Mouse (Mus musculus): ENCODE results near the gene Cd70.
"Not testable (repeated sequence)": the region's sequence is repeated elsewhere in the genome, so short reads cannot be mapped to it uniquely, and the experiment has no call there.

The Cd70 gene

DNA sequence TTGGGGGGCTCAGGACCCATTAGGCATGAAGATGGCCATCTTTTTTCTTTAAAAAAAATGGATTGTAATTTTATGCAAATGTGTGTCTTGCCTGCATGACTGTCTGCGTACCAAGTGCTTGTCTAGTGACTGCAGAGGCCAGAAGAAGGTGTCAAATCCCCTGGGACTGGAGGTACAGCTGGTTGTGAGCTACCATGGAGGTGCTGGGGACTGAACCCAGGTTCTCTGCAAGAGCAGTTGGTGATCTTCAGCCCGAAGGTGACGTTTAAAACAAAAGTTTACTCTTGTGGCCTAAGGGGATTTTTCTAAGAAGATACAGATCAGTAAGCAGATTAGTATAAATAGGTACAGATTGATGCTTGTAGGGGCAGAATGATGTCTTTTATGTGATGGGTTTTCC lies 13.9 kb downstream of the Cd70 start:
- no peak for DNase-seq (ENCODE audit: low read depth, low spot score)

DNA sequence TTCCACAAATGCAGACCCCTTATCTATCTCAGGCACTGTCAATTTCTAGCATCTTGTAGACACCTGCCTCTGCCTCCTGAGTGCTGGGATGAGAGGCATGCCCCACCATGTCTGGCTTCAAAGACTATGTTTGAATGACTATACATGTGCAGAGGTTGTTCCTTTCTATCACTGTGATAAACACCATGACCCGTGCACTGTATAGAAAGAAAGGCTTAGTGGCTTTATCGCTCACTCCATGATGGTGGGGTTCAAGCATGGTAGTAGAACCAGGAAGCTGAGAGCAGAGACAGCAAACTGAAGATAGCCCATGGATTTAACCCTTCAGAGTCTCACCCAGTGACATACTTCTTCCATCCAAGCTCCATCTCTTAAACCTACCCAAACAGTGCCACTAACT lies 14.9 kb downstream of the Cd70 start:
- no peak for DNase-seq (ENCODE audit: low read depth, low spot score)

DNA sequence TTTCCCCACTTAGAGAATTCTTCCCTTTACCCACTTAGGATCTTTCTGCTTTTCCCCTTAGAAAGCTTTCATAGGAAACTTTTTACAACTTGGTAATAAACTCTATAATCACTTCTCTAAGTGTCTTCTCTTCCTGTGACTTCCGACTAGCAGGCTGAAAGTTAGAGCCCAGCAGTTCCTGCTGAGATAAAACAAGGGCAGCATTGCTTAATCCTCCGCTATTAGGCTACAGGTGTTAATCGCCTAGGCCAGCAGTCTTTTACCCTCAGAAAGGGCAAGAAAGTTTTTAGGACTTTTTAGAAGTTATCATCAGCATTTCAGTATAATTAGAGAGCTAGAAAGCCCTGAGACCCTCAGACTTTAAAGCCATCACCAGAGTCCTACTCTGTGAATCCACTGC lies 15.6 kb downstream of the Cd70 start:
- DNase-seq (ENCODE audit: low read depth, low spot score): not testable (repeated sequence)

DNA sequence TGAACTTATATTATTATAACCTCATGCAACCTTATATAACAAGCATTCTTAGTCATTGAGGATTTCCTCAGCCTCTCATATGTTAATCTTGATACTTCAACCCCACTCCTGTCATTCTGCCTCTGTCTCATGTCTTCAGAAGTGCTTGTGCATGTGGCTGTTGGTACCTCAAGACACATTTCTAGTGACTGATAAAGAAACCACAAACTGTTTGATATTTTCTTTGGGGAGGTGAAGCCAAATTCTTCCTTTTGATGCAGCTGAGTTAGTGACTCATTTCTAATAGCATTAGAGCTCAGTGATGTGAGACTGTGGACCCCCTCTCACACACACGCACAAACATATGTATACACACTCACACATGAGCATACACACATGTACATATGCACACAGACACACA lies 17.8 kb downstream of the Cd70 start:
- no peak for DNase-seq (ENCODE audit: low read depth, low spot score)

DNA sequence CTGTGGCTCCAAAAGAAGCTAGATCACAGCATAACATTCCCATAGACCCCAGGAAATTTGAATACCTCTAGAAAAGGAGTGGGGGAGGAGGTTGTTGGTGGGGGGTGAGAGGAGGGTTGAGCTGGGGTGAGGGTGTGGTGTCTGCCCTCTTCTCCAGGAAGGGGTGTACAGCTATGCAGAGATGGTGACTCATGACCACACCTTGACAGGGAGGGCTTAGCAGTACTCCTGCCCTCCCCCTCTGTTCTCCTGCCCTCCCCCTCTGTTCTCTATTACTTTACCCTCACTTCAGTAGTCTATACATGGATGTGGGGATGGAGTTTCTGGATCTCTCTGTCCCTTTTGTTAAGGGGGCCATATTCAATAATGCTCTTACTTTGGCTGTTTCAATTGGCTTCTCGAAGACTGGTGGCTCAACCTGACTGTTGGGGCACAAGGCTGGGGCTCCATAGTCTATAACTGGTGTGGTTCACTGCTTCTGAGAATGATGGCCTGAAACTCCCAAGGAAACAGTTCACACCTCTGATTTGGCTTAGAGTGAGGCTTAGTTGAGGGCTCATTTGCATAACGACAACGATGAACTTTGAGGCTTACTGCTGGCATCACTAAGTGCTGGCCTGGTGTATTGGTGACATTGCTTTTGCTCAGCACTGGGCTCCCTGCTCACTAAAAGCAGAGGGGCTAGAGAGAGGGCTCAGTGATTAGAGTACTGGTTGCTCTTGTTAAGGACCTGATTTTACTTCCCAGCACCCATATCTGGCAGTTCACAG lies 23.5 kb downstream of the Cd70 start:
- DNase-seq (ENCODE audit: low read depth, low spot score): no peak

DNA sequence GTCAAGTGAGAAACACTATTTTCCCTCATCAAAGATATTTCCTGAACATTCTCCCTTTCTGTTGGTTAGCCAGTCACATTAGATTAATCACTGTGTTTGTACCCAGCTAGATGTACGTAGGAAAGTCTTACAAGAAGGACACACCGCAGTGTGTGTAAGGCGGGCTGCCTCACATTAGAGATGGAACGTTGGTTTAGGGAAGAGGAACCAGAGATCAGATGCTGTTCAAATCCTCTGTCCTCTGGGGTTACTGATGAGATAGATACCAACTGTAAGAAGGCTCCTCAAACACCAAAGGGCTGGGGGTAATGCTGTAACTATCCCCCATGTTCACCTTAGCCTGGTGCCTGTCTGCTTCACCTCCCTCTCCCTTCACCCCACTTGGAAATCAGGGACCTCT lies 24.8 kb downstream of the Cd70 start:
- DNase-seq (ENCODE audit: low read depth, low spot score): no peak

DNA sequence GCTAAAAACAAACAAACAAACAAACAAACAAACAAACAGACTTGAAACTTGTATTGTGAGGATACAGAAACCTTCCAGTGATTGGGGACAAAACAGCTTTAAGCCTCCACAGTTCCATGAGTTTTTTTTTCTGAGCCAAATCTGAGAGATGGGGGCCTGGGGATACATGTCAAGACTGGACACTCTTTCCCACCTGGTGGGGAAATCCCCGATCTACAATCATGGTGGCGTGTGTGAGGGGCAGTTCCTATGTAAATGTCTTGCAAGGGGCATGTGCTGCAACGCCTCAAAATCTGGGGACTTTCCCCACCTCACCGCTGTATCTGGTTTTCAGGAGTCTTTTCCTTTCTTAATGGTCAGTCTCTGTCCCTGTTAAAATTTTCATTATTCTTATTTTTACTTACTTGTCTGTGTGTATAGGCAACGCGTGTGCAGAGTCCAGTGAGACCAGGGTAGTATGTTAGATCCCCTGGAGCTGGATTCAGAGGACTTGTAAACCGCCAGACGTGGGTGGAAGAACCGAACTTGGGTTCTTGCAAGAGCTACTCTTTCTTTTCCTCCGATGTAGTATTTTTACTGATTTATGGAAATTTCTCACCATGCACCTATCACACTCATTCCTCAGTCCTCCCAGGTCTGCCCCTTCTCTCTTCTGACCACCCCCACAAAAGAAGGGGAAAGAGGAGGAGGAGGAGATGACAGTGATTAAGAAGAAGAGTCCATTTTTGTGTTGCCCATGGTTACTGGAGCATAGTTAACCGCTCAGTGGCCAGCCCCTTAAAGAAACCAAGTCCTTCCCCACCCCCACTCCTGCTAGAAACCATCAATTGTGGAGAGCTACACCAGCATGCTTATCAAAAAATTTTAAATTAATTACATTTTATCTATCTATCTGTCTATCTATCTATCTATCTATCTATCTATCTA lies 26.1 kb downstream of the Cd70 start:
- no peak for DNase-seq (ENCODE audit: low read depth, low spot score)

DNA sequence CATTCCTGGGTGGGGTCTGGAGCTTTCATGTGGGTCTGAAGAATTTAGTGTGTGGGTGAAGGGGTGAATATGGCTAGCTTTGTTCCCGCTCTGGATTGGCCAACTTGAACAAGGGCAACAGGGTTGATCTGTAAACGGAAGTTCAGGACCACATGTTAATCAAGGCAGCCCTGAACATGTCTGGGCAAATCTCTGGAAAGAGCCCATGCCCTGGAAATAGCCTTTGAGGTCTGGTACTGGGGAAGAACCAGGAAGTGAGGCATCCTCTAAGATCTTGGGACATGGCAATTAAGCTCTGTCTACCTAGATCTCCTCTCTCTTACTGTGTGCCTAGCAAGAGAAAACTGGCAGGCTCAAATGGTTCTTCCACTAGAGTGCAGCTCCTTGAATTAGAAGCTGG lies 27.7 kb downstream of the Cd70 start:
- peak; percentile 82 for DNase-seq (ENCODE audit: low read depth, low spot score)

DNA sequence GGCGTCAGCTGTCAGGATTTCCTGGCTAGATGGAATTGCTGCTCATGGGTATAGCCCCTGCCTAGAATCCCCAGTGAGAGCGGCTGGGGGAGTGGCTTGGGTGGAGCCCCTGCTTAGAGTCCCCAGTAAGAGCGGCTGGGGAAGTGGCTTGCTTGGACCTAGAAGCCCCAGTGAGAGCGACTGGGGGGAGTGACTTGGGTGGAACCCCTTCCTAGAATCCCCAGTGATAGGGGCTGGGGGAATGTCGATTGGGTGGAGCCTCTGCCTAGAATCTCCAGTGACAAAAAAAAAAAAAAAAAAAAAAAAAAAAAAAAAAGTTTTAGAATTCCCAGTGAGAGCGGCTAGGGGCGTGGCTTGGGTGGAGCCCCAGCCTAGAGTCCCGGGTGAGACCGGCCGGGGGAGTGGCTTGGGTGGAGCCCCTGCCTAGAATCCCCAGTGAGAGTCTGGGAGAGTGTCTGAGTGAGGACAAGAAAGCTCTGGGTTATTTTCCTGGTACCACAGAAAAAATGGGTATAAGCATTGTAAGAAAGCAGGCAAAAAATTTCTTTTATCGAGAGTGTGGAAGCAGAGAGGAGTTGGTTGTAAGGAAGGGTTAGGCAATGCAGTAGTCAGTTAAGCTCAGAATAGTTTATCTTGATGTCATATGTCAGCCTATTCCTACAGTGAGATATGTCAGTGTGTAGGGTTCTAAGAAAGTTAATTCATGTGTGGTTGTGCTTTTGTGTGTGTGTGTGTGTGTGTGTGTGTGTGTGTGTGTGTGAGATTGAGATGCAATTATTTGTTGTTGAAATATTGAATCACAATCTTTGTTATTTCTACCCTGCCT lies 30.8 kb downstream of the Cd70 start:
- peak; percentile 94 for DNase-seq (ENCODE audit: low read depth, low spot score)

DNA sequence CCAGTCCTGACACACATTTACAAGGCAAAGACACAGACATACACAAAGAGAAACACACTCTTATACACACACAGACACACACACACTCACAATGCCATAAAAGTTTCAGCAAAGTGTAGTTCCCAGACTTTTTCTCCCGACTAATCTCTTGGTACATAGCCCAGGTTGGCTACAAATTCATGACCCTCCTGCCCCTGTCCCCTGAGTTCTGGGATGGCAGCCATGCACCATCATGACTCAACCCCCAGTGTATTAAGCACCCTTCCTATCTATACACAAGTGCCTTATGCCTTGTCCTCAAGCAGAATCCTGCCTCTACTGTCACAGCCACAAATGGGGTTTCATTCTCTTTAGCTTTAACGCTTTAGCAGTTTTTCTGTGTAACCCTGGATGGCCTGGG lies 32.8 kb downstream of the Cd70 start:
- no peak for DNase-seq (ENCODE audit: low read depth, low spot score)

DNA sequence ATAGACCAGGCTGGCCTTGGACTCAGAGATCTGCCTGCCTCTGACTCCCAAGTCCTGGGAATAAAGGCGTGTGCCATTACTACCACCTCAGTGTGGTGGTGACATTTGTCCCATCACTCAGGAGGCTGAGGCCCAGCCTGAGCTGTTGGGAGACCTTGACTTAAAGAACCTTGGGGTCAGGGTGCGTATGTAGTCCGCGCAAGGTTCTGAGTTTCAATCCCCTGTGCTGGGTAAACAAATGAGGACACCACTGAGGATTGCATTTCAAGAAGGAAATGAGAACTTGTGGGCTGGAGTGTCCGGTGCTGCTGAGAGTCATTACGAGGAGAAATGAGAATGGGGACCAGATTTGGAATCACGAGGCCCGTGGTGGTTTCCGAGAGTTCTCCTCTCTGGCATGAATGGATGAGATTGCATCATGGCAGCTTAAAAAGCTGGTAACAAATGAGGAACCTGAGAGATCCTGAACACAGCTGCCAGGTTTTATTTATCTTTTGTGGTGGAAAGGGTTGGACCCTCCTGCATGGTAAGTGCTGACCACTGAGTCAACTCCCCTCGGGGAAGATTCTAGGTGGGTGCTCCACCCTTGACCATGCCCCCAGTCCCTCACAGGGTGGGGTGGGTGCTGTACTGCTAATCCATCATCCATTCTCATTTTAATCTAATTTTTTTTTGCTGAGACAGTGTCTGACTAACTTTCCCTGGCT lies 36.7 kb downstream of the Cd70 start:
- no peak for DNase-seq (ENCODE audit: low read depth, low spot score)

DNA sequence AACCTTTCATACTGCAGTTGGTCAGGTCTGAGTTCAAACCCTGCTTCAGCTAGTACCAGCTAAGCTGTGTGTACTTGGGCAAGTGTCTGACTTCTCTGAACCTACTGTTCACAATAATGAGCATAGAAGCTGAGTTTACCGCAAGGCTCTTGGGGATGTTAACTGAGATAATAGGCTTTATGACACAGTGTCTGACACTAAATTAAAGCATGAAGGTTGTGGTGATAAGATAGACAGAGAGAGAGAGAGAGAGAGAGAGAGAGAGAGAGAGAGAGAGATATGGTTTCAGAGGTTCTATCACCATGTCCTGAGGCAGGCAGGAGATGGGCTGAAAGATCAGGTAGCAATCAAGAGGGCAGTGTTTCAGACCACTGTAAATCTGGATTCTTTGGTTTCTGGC lies 39.6 kb downstream of the Cd70 start:
- no peak for DNase-seq (ENCODE audit: low read depth, low spot score)

DNA sequence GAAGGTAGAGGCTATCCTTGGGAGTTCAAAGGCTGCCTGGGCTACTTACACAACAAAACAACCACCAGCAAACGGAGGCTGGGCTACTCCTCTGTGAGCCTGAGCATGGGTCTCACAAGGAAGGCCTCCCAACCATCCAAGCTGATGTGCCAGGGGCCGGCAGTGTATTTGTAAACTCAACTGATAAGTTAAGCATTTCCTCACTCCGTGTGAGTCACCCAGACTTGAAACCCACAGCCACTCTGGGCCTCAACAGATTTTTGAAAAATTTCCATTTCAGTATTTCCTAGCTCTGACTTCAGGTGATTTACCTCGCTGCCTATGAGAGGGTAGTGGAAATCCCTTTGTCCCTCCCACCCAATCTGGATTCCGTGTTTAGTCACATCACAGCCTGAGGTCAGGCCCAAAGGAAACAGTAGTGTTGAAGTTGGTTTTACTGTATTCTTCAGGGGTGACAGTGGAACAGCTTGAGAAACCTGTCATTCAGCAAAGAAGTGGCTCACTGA lies 40.9 kb downstream of the Cd70 start:
- DNase-seq (ENCODE audit: low read depth, low spot score): no peak

DNA sequence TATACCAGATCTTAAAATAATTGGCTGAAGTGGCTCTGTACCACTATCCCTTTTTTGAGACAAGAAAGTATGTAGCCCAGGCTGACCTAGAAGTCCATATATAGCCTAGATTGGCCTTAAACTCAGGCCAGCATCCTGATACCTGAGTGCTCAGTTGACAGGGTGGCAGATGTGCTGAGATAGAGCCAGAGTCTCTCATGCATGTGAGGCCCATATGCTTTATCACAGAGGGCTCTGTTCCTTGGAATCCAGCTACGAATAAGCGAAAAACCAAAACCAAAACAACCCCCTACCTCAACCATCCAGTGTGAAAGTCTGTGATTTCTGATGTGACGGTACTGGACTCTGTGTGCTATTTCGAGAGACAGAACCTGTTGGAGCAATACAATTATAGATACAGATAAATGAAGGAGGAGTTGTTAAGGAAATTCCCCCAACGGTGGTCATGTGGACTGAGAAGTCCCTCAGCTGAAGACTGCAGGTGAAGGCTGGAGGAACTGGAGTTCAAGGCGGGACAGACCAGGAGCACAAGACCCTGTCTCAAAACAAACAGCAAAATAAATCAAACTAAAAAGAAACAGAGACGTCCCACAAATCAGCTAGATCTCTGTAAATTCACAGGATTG lies 41.4 kb downstream of the Cd70 start:
- DNase-seq (ENCODE audit: low read depth, low spot score): no peak

DNA sequence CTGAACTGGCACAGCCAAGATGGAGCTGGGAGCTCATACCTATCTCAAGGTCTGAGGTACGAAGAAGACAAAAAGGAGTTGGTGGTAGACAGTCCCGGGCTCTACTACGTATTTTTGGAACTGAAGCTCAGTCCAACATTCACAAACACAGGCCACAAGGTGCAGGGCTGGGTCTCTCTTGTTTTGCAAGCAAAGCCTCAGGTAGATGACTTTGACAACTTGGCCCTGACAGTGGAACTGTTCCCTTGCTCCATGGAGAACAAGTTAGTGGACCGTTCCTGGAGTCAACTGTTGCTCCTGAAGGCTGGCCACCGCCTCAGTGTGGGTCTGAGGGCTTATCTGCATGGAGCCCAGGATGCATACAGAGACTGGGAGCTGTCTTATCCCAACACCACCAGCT lies 42.5 kb downstream of the Cd70 start:
- DNase-seq (ENCODE audit: low read depth, low spot score): no peak

DNA sequence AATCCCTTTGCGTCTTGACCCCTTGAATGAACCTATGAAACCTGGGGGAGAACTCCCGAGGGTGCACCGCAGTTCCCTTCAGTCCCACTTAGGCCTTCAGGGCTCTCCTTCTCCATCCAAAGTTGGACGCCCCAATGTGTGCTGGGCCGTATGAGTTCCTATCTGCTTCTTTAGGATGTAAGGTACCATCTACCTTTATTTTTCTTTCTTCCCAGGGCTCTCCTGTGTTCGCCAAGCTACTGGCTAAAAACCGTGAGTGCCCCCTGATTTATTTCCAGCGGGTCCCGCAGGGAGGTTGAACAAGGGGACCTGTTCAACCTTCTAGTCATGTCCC lies 43.6 kb downstream of the Cd70 start:
- DNase-seq (ENCODE audit: low read depth, low spot score): no peak

DNA sequence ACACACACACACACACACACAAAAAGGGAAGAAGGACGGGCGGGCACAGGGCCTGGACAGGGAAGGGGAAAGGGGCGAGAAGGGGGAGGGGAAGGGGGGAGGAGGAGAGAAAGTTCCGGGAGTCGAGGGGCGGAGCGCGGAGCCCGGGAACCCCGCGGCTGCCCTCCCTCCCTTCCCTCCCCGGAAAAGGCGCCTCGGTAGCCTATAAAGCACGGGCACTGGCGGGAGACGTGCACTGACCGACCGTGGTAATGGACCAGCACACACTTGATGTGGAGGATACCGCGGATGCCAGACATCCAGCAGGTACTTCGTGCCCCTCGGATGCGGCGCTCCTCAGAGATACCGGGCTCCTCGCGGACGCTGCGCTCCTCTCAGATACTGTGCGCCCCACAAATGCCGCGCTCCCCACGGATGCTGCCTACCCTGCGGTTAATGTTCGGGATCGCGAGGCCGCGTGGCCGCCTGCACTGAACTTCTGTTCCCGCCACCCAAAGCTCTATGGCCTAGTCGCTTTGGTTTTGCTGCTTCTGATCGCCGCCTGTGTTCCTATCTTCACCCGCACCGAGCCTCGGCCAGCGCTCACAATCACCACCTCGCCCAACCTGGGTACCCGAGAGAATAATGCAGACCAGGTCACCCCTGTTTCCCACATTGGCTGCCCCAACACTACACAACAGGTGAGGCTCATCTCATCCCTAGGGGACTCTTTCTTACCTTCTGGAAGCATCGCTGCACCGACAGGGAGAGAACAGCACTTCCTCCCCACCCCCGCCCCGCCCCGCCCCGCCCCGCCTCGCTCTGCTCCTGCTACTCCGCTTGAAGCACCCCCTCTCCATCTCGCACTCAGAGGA lies 44.2 kb downstream of the Cd70 start, which contains the start of gene Tnfsf9:
Gene Tnfsf9 (plus strand): TSS at position 145 of the 854 bp plus-strand sequence.
- DNase-seq (ENCODE audit: low read depth, low spot score): peak; percentile 55

DNA sequence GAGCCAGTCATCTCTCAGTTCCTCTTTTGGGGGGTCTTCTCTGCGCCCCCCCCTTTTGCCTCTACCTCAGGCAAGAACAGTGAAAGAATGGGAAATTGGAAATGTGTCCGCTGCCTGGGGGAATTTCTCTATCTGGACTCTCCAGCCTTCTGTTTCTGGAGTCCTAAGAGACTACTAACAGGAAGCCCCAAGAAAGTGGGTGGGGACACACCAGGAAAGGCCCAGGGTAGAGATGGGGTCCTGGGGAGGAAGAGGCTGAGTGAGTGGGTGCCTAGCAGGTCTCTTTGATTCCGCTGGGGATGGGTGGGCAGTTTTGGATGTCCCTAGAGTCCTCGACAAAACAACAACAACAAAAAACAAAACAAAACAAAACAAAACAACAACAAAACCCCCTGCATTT lies 45.1 kb downstream of the Cd70 start:
- no peak for DNase-seq (ENCODE audit: low read depth, low spot score)

DNA sequence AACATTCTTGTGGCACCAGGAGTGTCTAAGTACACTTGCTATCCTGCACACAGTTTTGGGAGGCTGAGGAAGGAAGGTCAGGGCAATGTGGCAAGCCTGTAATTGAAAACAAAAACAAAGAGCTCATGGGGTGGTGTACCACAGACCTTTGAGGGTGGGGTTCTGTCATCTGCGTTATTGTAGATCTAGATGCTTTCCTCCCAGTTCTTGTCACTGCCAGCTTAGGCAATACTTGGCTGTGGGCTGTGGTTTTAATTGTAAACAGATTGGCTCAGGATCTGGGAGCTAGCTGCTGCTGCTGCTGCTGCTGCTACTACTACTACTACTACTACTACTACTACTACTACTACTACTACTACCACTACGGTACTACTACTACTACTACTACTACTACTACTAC lies 47.3 kb downstream of the Cd70 start:
- DNase-seq (ENCODE audit: low read depth, low spot score): no peak

All from R1 (cell line).